Mouse (Mus musculus) heart, embryonic 15.5 days (tissue): ENCODE data around the gene Lrrc4. TPM values are rescaled to one million over a fixed set of nuclear protein-coding genes. Genes with fewer than 3 reads are reported as not detected.

Experiments
- ATAC-seq: fragments of 200-750 bp; cut with Nextera tagmentation; replicated peaks from 2 replicates; pipeline ENCODE4 v1.8.0; 2017; ENCODE audit warnings: low read depth, moderate TSS enrichment; ENCODE audit not compliant: insufficient number of reproducible peaks, insufficient read depth, low FRiP score
- H3K27ac ChIP-seq: fragments of 300-500 bp; sonication (generic); 2 replicates; pipeline ENCODE4 v1.5.1; 2015; ENCODE audit warnings: mild to moderate bottlenecking, inconsistent platforms
- H3K27me3 ChIP-seq: fragments of 300-500 bp; sonication (generic); 2 replicates; pipeline ENCODE4 v1.6.1; 2015; ENCODE audit warnings: inconsistent platforms
- H3K36me3 ChIP-seq: fragments of 300-500 bp; sonication (generic); 2 replicates; pipeline ENCODE4 v1.6.1; 2015; ENCODE audit warnings: mild to moderate bottlenecking, inconsistent platforms
- H3K4me1 ChIP-seq: fragments of 300-500 bp; sonication (generic); replicated peaks from 2 replicates; pipeline ENCODE4 v1.6.1; 2015; ENCODE audit warnings: inconsistent platforms
- H3K4me2 ChIP-seq: fragments of 300-500 bp; sonication (generic); 2 replicates; pipeline ENCODE4 v1.6.1; 2015; ENCODE audit warnings: inconsistent platforms, mild to moderate bottlenecking, moderate library complexity
- H3K4me3 ChIP-seq: fragments of 300-500 bp; sonication (generic); 2 replicates; pipeline ENCODE4 v1.5.1; 2015; ENCODE audit warnings: mild to moderate bottlenecking, inconsistent platforms
- H3K9ac ChIP-seq: fragments of 300-500 bp; sonication (generic); 2 replicates; pipeline ENCODE4 v1.6.1; 2015; ENCODE audit warnings: mild to moderate bottlenecking, inconsistent platforms
- H3K9me3 ChIP-seq: fragments of 300-500 bp; sonication (generic); replicated peaks from 2 replicates; pipeline ENCODE4 v1.6.1; 2016; ENCODE audit warnings: inconsistent platforms
- WGBS: fragments of 180-500 bp; shearing (Covaris S2); methylation state at CpG from one replicate; pipeline ENCODE4 v1.1.7; 2015; ENCODE audit warnings: mixed read lengths; 5-methylcytosine and 5-hydroxymethylcytosine counted together
- polyA plus RNA-seq: library from polyadenylated mRNA; unstranded; fragments of >200 nt; fragmentation: Nextera tagmentation; extraction: Ambion mirVana; gene quantifications from 2 replicates; pipeline ENCODE4 v1.2.1, GENCODE M21; 2015

Gene Lrrc4
- polyA plus RNA-seq, 1 experiment from 2014 or later: 0.30 TPM

DNA sequence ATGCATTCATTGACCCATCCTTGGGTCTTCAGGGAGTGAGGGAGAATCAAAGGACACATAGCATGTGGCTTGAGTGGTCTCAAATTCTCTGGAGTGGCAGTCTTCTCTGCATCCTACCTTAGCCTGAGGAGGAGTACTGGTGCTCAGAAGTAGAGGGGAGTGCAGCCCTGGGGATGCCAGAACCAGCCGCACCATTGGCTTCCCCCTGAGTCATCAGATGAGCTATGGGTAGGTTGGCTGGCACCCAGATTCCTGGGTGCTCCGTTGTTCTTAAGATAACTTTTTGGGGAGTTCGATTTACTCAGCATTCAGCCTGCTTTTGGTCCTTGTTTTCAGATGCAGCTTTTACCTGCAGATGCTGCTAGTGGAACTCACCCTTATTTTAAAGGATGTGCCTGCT lies 10.0 kb upstream of the Lrrc4 start:
- no peak overlapping the region for H3K9ac ChIP-seq
- H3K27me3 ChIP-seq: no peaks in the 10 kb centered on the region
- 66% methylated on average over 3 of the region's 3 CpGs for WGBS
- no peak for ATAC-seq
- peaks cover 22% of the 10 kb centered on the region for H3K4me1 ChIP-seq
- no peak overlapping the region for H3K4me2 ChIP-seq
- no peaks in the 10 kb centered on the region for H3K36me3 ChIP-seq
- H3K4me3 ChIP-seq: no peak overlapping the region
- H3K27ac ChIP-seq: no peak overlapping the region
- no peaks in the 10 kb centered on the region for H3K9me3 ChIP-seq

DNA sequence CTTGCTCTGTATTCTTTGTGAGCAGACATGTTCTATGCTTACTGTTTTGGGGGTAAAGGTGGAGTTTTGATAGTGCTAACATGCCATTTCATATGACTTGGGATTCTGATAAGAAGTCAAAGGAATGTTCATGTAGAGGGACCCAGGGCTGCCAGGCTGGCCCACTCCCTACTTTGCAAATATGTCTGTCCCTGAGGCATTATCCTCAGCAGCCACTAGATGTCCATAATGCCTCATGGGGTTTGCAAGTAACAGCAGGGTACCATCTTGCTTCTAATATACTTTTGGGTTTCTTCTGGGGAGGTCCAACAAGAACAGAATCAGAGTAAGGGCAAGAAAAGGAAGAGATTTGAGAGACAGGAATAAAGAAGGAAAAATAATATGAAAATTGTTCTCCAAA lies 5.1 kb upstream of the Lrrc4 start:
- Histone ChIP-seq H3K9me3 (no peaks in the 10 kb centered on the region), H3K4me3 (no peak overlapping the region), H3K27ac (no peak overlapping the region), H3K9ac (no peak overlapping the region), H3K4me2 (no peak overlapping the region), H3K27me3 (peaks cover 4% of the 10 kb centered on the region; the same call in 1 of the 2 replicates), H3K36me3 (no peaks in the 10 kb centered on the region), H3K4me1 (peaks cover 18% of the 10 kb centered on the region)
- ATAC-seq: no peak

DNA sequence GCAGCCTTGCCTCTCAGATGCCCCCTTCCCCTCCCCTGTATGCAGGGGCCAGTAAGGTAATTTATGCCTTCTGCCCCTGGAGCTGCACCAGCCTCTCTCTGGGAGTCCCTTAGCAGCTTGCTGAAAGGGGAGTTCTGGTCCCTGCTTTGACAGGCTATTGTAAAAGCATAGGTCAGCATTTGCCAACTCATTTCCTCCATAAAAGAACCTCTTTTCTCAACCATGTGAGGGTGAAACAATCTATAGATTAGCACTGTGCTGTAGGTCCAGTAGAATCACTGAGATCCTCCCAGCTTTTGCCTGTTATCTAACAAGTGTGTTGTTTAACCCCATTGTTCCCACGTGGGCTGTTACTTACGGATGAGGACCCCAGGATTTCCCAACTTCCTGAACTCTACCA lies 2.5 kb upstream of the Lrrc4 start:
- Histone ChIP-seq H3K36me3 (no peaks in the 10 kb centered on the region), H3K27me3 (peaks cover 19% of the 10 kb centered on the region), H3K4me1 (peaks cover 20% of the 10 kb centered on the region), H3K9ac (no peak overlapping the region), H3K9me3 (no peaks in the 10 kb centered on the region), H3K4me2 (peak overlapping the region; percentile 99), H3K27ac (no peak overlapping the region), H3K4me3 (no peak overlapping the region)
- WGBS: 67% methylated on average over 2 of the region's 2 CpGs
- no peak for ATAC-seq

DNA sequence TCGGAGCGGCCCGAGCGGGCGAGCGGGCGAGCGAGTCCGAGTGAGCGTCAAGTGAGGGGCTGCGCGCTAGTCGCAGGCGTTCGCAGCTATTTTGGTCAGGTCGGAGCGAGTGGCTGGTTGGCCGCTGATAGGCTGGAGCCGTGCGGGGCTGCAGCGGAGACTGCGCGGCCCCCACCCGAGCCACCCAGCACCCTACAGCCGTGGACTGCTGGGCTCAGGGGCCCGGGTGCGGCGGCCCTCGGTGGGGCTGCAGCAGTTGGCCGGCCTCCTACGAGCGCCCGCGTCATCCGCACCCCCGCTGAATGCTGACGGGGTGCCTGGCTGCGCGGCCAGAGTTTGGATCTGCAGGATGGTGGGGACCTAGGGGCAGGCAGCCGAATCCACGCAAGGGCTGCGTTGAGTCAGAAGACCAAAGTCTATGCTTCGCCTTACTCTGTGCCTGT lies 1.9 kb upstream of the Lrrc4 start:
- peak overlapping the region; percentile 65 for H3K4me3 ChIP-seq
- H3K4me1 ChIP-seq: peaks cover 20% of the 10 kb centered on the region
- H3K4me2 ChIP-seq: peak overlapping the region; percentile 99
- WGBS: 2% methylated on average over 43 of the region's 43 CpGs
- no peak overlapping the region for H3K27ac ChIP-seq
- peak; percentile 55 for ATAC-seq
- H3K27me3 ChIP-seq: peaks cover 19% of the 10 kb centered on the region
- no peaks in the 10 kb centered on the region for H3K36me3 ChIP-seq
- H3K9me3 ChIP-seq: no peaks in the 10 kb centered on the region
- peak overlapping the region; percentile 74 for H3K9ac ChIP-seq

DNA sequence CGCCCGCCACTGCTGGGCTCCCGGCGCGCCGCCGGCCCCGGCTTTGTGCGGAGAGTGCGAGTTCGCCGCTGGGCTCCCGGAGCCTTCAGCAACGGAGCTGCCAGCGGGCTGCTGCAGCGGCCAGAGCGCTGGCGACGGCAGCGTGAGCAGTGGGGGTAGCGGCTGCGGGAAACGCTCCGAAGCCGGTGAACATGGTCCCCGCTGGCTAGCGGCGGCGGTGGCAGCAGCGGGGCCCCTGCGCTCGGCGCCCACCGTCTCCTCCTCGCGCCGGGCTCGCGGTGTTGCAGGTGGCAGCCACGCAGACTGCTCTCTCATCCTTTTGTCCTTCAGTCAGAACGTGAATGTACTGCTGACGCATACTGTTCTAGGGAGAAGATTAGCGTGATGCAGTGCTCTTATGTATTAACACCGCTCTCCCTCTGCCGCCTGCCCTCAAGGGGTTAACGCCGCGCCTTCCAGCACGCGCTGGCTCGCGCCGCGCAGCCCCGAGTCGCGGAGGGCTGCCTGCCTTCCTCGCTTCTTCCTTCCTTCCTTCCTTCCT lies 1.3 kb upstream of the Lrrc4 start:
- under 1% methylated on average over 55 of the region's 58 CpGs for WGBS
- peak; percentile 63 for ATAC-seq
- peak overlapping the region; percentile 99 for H3K4me2 ChIP-seq

DNA sequence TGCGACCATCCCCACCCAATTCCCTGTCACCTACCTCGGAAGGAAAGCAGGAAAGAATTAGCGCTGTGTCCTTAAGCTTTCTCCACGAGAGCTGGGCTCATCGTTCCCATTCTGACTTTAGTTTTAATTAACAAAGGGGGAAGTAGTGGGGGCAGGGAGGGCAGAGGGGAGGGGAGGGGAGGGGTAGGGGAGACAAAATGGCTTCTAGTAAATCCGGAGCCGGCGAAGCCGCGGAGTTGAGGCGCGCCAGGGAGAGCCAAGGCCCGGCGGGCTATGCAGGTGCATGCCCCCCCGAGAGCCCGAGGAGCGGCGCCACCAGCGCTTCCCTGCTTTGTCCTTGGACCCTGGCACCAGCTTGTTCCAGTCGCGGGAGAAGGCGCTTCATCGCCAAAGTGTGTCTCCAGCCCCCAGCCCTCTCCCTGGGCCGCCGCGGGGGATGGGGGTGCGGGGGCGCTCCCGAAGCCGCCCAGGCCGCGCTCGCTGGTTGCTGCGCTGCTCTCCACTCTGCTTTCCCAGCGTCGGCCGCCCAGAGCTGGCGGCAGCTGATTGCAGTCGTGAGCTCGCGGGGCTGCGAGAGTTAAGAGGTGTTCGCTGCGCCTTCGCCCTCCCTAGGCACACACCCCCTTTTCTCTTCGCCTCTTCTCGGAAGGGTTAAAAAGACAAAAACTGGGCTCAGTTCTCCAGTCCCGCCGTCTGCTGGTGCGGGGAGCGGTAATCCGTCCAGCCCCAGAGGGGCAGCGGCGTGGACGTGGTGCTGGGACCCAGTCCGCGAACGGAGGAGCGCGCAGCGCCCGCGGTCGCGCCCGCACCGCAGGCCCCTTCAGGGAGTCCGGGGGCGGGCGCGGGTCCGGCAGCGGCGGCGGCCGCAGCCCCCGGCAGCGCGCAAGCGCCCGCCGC lies 555 bp upstream of the Lrrc4 start:
- H3K9ac ChIP-seq: peak overlapping the region; percentile 74
- H3K4me1 ChIP-seq: peaks cover 22% of the 10 kb centered on the region
- 2% methylated on average over 67 of the region's 82 CpGs for whole genome bisulfite sequencing
- H3K27me3 ChIP-seq: peaks cover 19% of the 10 kb centered on the region
- H3K4me2 ChIP-seq: peak overlapping the region; percentile 99
- H3K4me3 ChIP-seq: peak overlapping the region; percentile 65
- H3K9me3 ChIP-seq: no peaks in the 10 kb centered on the region
- peak; percentile 33; the same call in 1 of the 2 replicates for ATAC-seq
- H3K27ac ChIP-seq: no peak overlapping the region
- H3K36me3 ChIP-seq: no peaks in the 10 kb centered on the region

More for the DNA sequence above, 1.3 kb upstream of the Lrrc4 start:
- Histone ChIP-seq H3K9ac (peak overlapping the region; percentile 74), H3K4me1 (peaks cover 20% of the 10 kb centered on the region), H3K27ac (no peak overlapping the region), H3K4me3 (peak overlapping the region; percentile 65), H3K9me3 (no peaks in the 10 kb centered on the region), H3K36me3 (no peaks in the 10 kb centered on the region), H3K27me3 (peaks cover 19% of the 10 kb centered on the region)

DNA sequence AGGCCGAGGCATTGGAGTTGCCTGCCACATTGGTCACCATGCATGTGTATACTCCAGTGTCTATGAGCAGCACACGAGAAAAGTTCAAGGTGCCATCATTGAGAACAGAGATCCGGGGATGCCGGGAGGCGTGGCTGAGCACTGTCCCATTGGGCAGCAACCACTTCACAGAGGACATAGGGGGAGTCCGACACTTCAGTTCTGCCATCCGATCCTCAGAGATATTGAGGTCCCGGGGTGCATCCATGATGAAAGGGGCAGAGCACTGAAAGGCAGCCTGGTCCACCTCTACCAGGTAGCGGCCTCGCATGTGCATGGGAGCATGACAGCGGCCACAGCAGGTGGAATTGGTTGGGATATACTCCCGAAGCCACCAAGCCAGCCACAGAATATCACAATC lies 1.2 kb downstream of the Lrrc4 start:
- no peak overlapping the region for H3K9ac ChIP-seq

DNA sequence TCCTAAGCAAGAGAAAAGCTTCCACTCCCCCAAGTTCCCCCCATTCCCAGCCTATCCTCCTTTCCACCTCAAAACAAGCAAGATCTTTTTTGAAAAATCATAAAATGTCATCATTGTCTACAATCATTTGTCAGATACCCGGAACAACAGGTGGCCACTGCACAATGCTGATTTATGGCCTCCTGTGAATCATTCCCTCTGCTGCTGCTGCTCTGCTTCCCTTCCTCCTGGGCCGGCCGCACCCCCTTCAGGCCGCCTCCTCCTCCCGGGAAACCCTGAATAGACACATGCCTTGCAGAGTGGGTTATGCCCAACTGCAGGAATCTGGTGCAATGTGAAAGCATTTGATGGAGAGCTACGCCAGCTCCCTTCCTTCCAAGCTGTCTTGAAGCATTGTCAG lies 3.0 kb downstream of the Lrrc4 start:
- Histone ChIP-seq H3K4me3 (no peak overlapping the region), H3K27me3 (peaks cover 16% of the 10 kb centered on the region), H3K4me2 (no peak overlapping the region), H3K4me1 (peaks cover 19% of the 10 kb centered on the region), H3K9ac (no peak overlapping the region), H3K9me3 (no peaks in the 10 kb centered on the region), H3K27ac (no peak overlapping the region), H3K36me3 (no peaks in the 10 kb centered on the region)
- ATAC-seq: no peak
- 49% methylated on average over 6 of the region's 6 CpGs for WGBS

More for the DNA sequence above, 1.2 kb downstream of the Lrrc4 start:
- Histone ChIP-seq H3K27me3 (peaks cover 19% of the 10 kb centered on the region), H3K4me3 (no peak overlapping the region), H3K4me2 (no peak overlapping the region), H3K9me3 (no peaks in the 10 kb centered on the region), H3K27ac (no peak overlapping the region), H3K4me1 (peaks cover 22% of the 10 kb centered on the region), H3K36me3 (no peaks in the 10 kb centered on the region)
- 91% methylated on average over 12 of the region's 12 CpGs for WGBS
- ATAC-seq: no peak

DNA sequence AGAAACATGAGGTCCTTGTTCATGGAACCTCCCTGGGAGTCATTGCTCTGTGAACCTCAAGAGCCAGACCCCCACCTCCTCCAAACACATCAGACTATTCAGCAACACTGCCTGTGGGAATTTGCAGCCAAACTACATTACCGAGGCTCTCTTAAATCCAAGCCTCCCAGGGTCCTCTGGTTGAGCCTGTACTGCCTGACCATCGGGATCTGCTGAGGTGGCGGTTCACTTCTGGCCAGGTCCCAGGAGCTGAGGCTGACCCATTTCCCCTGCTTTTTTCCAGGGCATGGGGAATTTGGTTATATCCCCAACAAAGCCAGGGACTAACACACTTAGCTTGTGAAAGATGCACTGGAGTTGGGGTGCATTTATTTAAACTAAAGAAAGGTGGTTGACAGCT lies 4.0 kb downstream of the Lrrc4 start:
- 64% methylated on average over 3 of the region's 3 CpGs for WGBS
- H3K27ac ChIP-seq: no peak overlapping the region
- no peak overlapping the region for H3K9ac ChIP-seq
- H3K4me2 ChIP-seq: no peak overlapping the region
- no peak for ATAC-seq
- no peaks in the 10 kb centered on the region for H3K36me3 ChIP-seq
- peaks cover 16% of the 10 kb centered on the region for H3K4me1 ChIP-seq
- H3K9me3 ChIP-seq: no peaks in the 10 kb centered on the region
- no peak overlapping the region for H3K4me3 ChIP-seq
- peaks cover 16% of the 10 kb centered on the region for H3K27me3 ChIP-seq

DNA sequence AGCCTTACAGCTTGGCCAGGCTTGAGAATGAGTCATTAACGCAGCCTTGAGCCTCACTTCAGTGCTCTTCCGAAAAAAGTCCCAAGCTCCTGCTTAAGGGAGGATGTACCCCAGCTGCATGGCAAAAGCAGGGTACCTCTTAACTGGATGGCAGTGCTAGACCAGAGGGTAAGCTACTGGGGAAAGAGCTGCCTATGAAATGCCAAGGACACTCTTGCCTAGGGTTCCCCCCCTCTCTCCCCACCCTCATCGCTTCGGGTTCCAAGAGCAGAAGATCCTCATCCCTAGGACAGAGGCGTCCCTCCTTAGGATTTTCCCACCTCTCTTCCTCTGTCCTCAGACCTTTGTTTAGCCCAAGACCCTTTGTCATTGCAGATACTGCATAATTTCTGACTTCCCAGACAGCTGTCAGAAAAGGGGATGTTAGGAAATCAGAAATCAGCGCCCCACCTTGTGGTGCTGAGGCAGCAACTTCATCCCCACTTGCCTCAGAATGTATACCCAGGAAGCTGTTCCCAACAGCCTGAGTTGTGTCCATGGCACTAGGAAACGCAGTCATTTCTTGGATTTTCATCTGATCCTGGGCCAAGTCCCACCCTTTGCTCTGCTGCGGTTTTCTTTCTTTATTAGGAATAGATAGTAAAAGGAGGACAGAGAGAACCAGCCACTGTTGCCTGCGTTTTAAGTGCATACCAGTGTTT lies 4.7 kb downstream of the Lrrc4 start:
- peaks cover 16% of the 10 kb centered on the region for H3K27me3 ChIP-seq
- peaks cover 10% of the 10 kb centered on the region for H3K4me1 ChIP-seq
- H3K4me3 ChIP-seq: no peak overlapping the region
- no peak overlapping the region for H3K27ac ChIP-seq
- WGBS: 65% methylated on average over 9 of the region's 9 CpGs
- ATAC-seq: no peak
- no peaks in the 10 kb centered on the region for H3K36me3 ChIP-seq
- H3K9me3 ChIP-seq: no peaks in the 10 kb centered on the region
- no peak overlapping the region for H3K4me2 ChIP-seq
- H3K9ac ChIP-seq: no peak overlapping the region

DNA sequence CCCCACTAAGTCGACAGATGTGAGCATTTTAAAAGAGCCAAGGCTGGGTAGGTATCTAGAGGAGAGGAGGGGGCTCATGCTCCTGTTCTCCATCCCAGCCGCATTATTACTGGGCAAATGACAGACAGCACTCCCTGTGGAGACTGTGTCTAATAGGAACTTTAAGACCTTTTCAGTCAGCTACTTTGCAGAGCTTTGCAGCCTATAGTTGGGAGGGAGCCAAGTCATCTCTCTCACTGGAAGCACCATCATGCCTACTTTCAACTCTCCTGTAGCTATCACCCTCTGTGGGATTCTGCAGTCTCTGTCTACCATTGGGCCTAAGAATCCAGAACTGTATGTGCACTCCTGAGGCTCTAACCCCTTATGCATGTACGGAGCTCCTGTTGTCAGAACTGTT lies 5.7 kb downstream of the Lrrc4 start:
- H3K4me2 ChIP-seq: no peak overlapping the region
- WGBS: 83% methylated on average over 3 of the region's 3 CpGs
- H3K4me1 ChIP-seq: 0 out of 2 replicates have a peak, but pooled peaks cover 2% of the 10 kb centered on the region
- no peak overlapping the region for H3K4me3 ChIP-seq
- no peaks in the 10 kb centered on the region for H3K9me3 ChIP-seq
- H3K27me3 ChIP-seq: peaks cover 8% of the 10 kb centered on the region
- H3K9ac ChIP-seq: no peak overlapping the region
- H3K27ac ChIP-seq: no peak overlapping the region
- no peak for ATAC-seq
- H3K36me3 ChIP-seq: no peaks in the 10 kb centered on the region
